Mouse (Mus musculus): ENCODE results near the gene Zfp414. TPM values are rescaled to one million over a fixed set of nuclear protein-coding genes. Genes with fewer than 3 reads are reported as not detected.
"Not testable (repeated sequence)": the region's sequence is repeated elsewhere in the genome, so short reads cannot be mapped to it uniquely, and the experiment has no call there.

Zfp414 gene
- polyA plus RNA-seq, 1 experiment from 2014 or later = 85.9 TPM

GRCm38 (mm10) chr17:33610548-33610947 lies 18.3 kb upstream of the Zfp414 start:
- ATAC-seq (ENCODE audit: low FRiP score) = no peak
- H3K4me3 ChIP-seq (replicated peaks; ENCODE audit: low read length) = no peak overlapping the region
- no peaks in the 10 kb centered on the region for H3K9me3 ChIP-seq (ENCODE audit: control insufficient read depth, low read length)
- DNase-seq (ENCODE audit: low spot score) = peak; percentile 1
- no peaks in the 10 kb centered on the region; the same call in 1 of the 2 replicates for H3K27me3 ChIP-seq (ENCODE audit: control insufficient read depth, insufficient read depth, low read length)
- no peak overlapping the region for H3K9ac ChIP-seq
- no peaks in the 10 kb centered on the region for H3K4me1 ChIP-seq (replicated peaks; ENCODE audit: control insufficient read depth, insufficient read depth, low read length)
- no peak overlapping the region for H3K27ac ChIP-seq
- H3K4me2 ChIP-seq (replicated peaks) = no peak overlapping the region
- 88% methylated on average over 7 of the region's 7 CpGs for WGBS
- no peaks in the 10 kb centered on the region for H3K36me3 ChIP-seq (replicated peaks; ENCODE audit: control insufficient read depth, insufficient read depth)

- peak; percentile 10 for DNase-seq (ENCODE audit: low spot score)
- WGBS = 89% methylated on average over 5 of the region's 5 CpGs
- not testable (repeated sequence) for H3K9me3 ChIP-seq (ENCODE audit: control insufficient read depth, low read length); H3K4me1 ChIP-seq (replicated peaks; ENCODE audit: control insufficient read depth, insufficient read depth, low read length); H3K4me2 ChIP-seq (replicated peaks); H3K36me3 ChIP-seq (replicated peaks; ENCODE audit: control insufficient read depth, insufficient read depth); H3K9ac ChIP-seq; ATAC-seq (ENCODE audit: low FRiP score); H3K27ac ChIP-seq; H3K4me3 ChIP-seq (replicated peaks; ENCODE audit: low read length); H3K27me3 ChIP-seq (ENCODE audit: control insufficient read depth, insufficient read depth, low read length)
Observed at GRCm38 (mm10) chr17:33613726-33614125, 15.2 kb upstream of the Zfp414 start.

GRCm38 (mm10) chr17:33627281-33627680 lies 1.6 kb upstream of the Zfp414 start:
- H3K27me3 ChIP-seq (ENCODE audit: control insufficient read depth, insufficient read depth, low read length) = no peaks in the 10 kb centered on the region
- no peak for ATAC-seq (ENCODE audit: low FRiP score)
- peaks cover 16% of the 10 kb centered on the region for H3K36me3 ChIP-seq (replicated peaks; ENCODE audit: control insufficient read depth, insufficient read depth)
- H3K4me1 ChIP-seq (replicated peaks; ENCODE audit: control insufficient read depth, insufficient read depth, low read length) = peaks cover 21% of the 10 kb centered on the region
- 91% methylated on average over 3 of the region's 3 CpGs for WGBS
- H3K9me3 ChIP-seq (ENCODE audit: control insufficient read depth, low read length) = no peaks in the 10 kb centered on the region
- no peak overlapping the region for H3K4me3 ChIP-seq (replicated peaks; ENCODE audit: low read length)
- H3K27ac ChIP-seq = no peak overlapping the region
- no peak overlapping the region for H3K4me2 ChIP-seq (replicated peaks)
- no peak overlapping the region for H3K9ac ChIP-seq
- peak; percentile 5 for DNase-seq (ENCODE audit: low spot score)

- H3K36me3 ChIP-seq (replicated peaks; ENCODE audit: control insufficient read depth, insufficient read depth) = peaks cover 24% of the 10 kb centered on the region
- DNase-seq (ENCODE audit: low spot score) = no peak
Observed at GRCm38 (mm10) chr17:33629487-33630125, 716 bp downstream of the Zfp414 start.

GRCm38 (mm10) chr17:33630171-33630895 lies 1.4 kb downstream of the Zfp414 start:
- no peak overlapping the region for H3K9ac ChIP-seq
- ATAC-seq (ENCODE audit: low FRiP score) (no peak), DNase-seq (ENCODE audit: low spot score) (no peak)
- no peaks in the 10 kb centered on the region for H3K9me3 ChIP-seq (ENCODE audit: control insufficient read depth, low read length)
- H3K4me3 ChIP-seq (replicated peaks; ENCODE audit: low read length) = no peak overlapping the region
- no peak overlapping the region for H3K27ac ChIP-seq
- WGBS = 85% methylated on average over 13 of the region's 13 CpGs
- peaks cover 21% of the 10 kb centered on the region for H3K4me1 ChIP-seq (replicated peaks; ENCODE audit: control insufficient read depth, insufficient read depth, low read length)
- peaks cover 24% of the 10 kb centered on the region for H3K36me3 ChIP-seq (replicated peaks; ENCODE audit: control insufficient read depth, insufficient read depth)
- H3K27me3 ChIP-seq (ENCODE audit: control insufficient read depth, insufficient read depth, low read length) = no peaks in the 10 kb centered on the region
- H3K4me2 ChIP-seq (replicated peaks) = peak overlapping the region; percentile 89

More at GRCm38 (mm10) chr17:33629487-33630125, 716 bp downstream of the Zfp414 start:
- H3K27me3 ChIP-seq (ENCODE audit: control insufficient read depth, insufficient read depth, low read length) = no peaks in the 10 kb centered on the region
- peak overlapping the region; percentile 77 for H3K9ac ChIP-seq
- H3K27ac ChIP-seq = peak overlapping the region; percentile 94
- H3K9me3 ChIP-seq (ENCODE audit: control insufficient read depth, low read length) = no peaks in the 10 kb centered on the region
- H3K4me3 ChIP-seq (replicated peaks; ENCODE audit: low read length) = peak overlapping the region; percentile 55
- H3K4me1 ChIP-seq (replicated peaks; ENCODE audit: control insufficient read depth, insufficient read depth, low read length) = peaks cover 21% of the 10 kb centered on the region
- ATAC-seq (ENCODE audit: low FRiP score) = peak; percentile 22
- peak overlapping the region; percentile 89 for H3K4me2 ChIP-seq (replicated peaks)
- 74% methylated on average over 12 of the region's 12 CpGs for WGBS

GRCm38 (mm10) chr17:33631236-33631635 lies 2.3 kb downstream of the Zfp414 start:
- Histone ChIP-seq H3K27ac (no peak overlapping the region), H3K27me3 (ENCODE audit: control insufficient read depth, insufficient read depth, low read length) (no peaks in the 10 kb centered on the region), H3K4me2 (replicated peaks) (no peak overlapping the region), H3K4me3 (replicated peaks; ENCODE audit: low read length) (no peak overlapping the region), H3K4me1 (replicated peaks; ENCODE audit: control insufficient read depth, insufficient read depth, low read length) (peaks cover 21% of the 10 kb centered on the region), H3K36me3 (replicated peaks; ENCODE audit: control insufficient read depth, insufficient read depth) (peaks cover 28% of the 10 kb centered on the region), H3K9me3 (ENCODE audit: control insufficient read depth, low read length) (no peaks in the 10 kb centered on the region), H3K9ac (no peak overlapping the region)
- no peak for DNase-seq (ENCODE audit: low spot score)
- ATAC-seq (ENCODE audit: low FRiP score) = no peak
- WGBS = 95% methylated on average over 9 of the region's 9 CpGs

- Histone ChIP-seq H3K9ac (no peak overlapping the region), H3K9me3 (ENCODE audit: control insufficient read depth, low read length) (no peaks in the 10 kb centered on the region), H3K4me3 (replicated peaks; ENCODE audit: low read length) (no peak overlapping the region), H3K4me1 (replicated peaks; ENCODE audit: control insufficient read depth, insufficient read depth, low read length) (peaks cover 21% of the 10 kb centered on the region), H3K36me3 (replicated peaks; ENCODE audit: control insufficient read depth, insufficient read depth) (peaks cover 28% of the 10 kb centered on the region), H3K27ac (no peak overlapping the region), H3K27me3 (ENCODE audit: control insufficient read depth, insufficient read depth, low read length) (no peaks in the 10 kb centered on the region), H3K4me2 (replicated peaks) (no peak overlapping the region)
- ATAC-seq (ENCODE audit: low FRiP score) (no peak), DNase-seq (ENCODE audit: low spot score) (no peak)
- WGBS = 77% methylated on average over 5 of the region's 5 CpGs
Observed at GRCm38 (mm10) chr17:33631796-33632195, 2.9 kb downstream of the Zfp414 start.

- H3K4me1 ChIP-seq (replicated peaks; ENCODE audit: control insufficient read depth, insufficient read depth, low read length) = no peaks in the 10 kb centered on the region
- DNase-seq (ENCODE audit: low spot score) = no peak
Observed at GRCm38 (mm10) chr17:33637038-33637437, 8.1 kb downstream of the Zfp414 start.

GRCm38 (mm10) chr17:33637516-33638276 lies 8.8 kb downstream of the Zfp414 start, which contains the start of gene Pram1:
Pram1 (plus strand) TSS chr17:33638056.
- no peak within 1 kb of the TSS for H3K9ac ChIP-seq
- no peak within 1 kb of the TSS for H3K4me3 ChIP-seq (replicated peaks; ENCODE audit: low read length)
- WGBS = 90% methylated on average over 4 of the region's 4 CpGs
- no peak for DNase-seq (ENCODE audit: low spot score)
- no peak for ATAC-seq (ENCODE audit: low FRiP score)
- H3K36me3 ChIP-seq (replicated peaks; ENCODE audit: control insufficient read depth, insufficient read depth) = peaks cover 46% of the 10 kb centered on the region
- no peak within 1 kb of the TSS for H3K4me2 ChIP-seq (replicated peaks)
- H3K9me3 ChIP-seq (ENCODE audit: control insufficient read depth, low read length) = no peaks in the 10 kb centered on the region
- no peaks in the 10 kb centered on the region for H3K27me3 ChIP-seq (ENCODE audit: control insufficient read depth, insufficient read depth, low read length)
- no peak within 1 kb of the TSS for H3K27ac ChIP-seq
- no peaks in the 10 kb centered on the region for H3K4me1 ChIP-seq (replicated peaks; ENCODE audit: control insufficient read depth, insufficient read depth, low read length)

More at GRCm38 (mm10) chr17:33637038-33637437, 8.1 kb downstream of the Zfp414 start:
- no peak overlapping the region for H3K4me3 ChIP-seq (replicated peaks; ENCODE audit: low read length)
- no peak overlapping the region for H3K9ac ChIP-seq
- H3K27ac ChIP-seq = no peak overlapping the region
- no peaks in the 10 kb centered on the region for H3K9me3 ChIP-seq (ENCODE audit: control insufficient read depth, low read length)
- ATAC-seq (ENCODE audit: low FRiP score) = no peak
- WGBS = 86% methylated on average over 2 of the region's 2 CpGs
- H3K27me3 ChIP-seq (ENCODE audit: control insufficient read depth, insufficient read depth, low read length) = no peaks in the 10 kb centered on the region
- peaks cover 46% of the 10 kb centered on the region for H3K36me3 ChIP-seq (replicated peaks; ENCODE audit: control insufficient read depth, insufficient read depth)
- no peak overlapping the region for H3K4me2 ChIP-seq (replicated peaks)
